Mouse (Mus musculus) midbrain, postnatal 0 days (tissue): Measurements from ENCODE around the gene Apon. TPM values are rescaled to one million over a fixed set of nuclear protein-coding genes. Genes with fewer than 3 reads are reported as not detected.

Source experiments
- ATAC-seq: fragments of 200-750 bp; cut with Nextera tagmentation; 2 replicates; pipeline ENCODE4 v1.8.0; 2017; ENCODE audit warnings: moderate number of reproducible peaks, mild to moderate bottlenecking, moderate TSS enrichment, moderate library complexity; ENCODE audit not compliant: low FRiP score
- DNase-seq: peaks from one replicate; pipeline ENCODE4 v3.0.0-alpha.2; 2015; ENCODE audit warnings: low spot score
- H3K27ac ChIP-seq: fragments of 300-500 bp; sonication (generic); 2 replicates; pipeline ENCODE4 v1.5.1; 2014; ENCODE audit warnings: low read depth, mild to moderate bottlenecking, low read length, mixed read lengths
- H3K27me3 ChIP-seq: fragments of 300-500 bp; sonication (generic); 2 replicates; pipeline ENCODE4 v1.6.1; 2014; ENCODE audit warnings: low read length, control low read depth, mixed read lengths; ENCODE audit not compliant: insufficient read depth
- H3K36me3 ChIP-seq: fragments of 300-500 bp; sonication (generic); 2 replicates; pipeline ENCODE4 v1.6.1; 2014; ENCODE audit warnings: low read length, control low read depth, mixed read lengths; ENCODE audit not compliant: insufficient read depth
- H3K4me1 ChIP-seq: fragments of 300-500 bp; sonication (generic); 2 replicates; pipeline ENCODE4 v1.6.1; 2014; ENCODE audit warnings: mild to moderate bottlenecking, control low read depth, antibody characterized with exemption, low read length, mixed read lengths; ENCODE audit not compliant: insufficient read depth
- H3K4me2 ChIP-seq: fragments of 300-500 bp; sonication (generic); 2 replicates; pipeline ENCODE4 v1.6.1; 2014; ENCODE audit warnings: low read depth, mild to moderate bottlenecking, low read length, mixed read lengths; ENCODE audit not compliant: poor library complexity, severe bottlenecking
- H3K4me3 ChIP-seq: fragments of 300-500 bp; sonication (generic); 2 replicates; pipeline ENCODE4 v1.5.1; 2014; ENCODE audit warnings: low read depth, mild to moderate bottlenecking, low read length, moderate library complexity
- H3K9ac ChIP-seq: fragments of 300-500 bp; sonication (generic); replicated peaks from 2 replicates; pipeline ENCODE4 v1.6.1; 2014; ENCODE audit warnings: mild to moderate bottlenecking, low read length, moderate library complexity, mixed read lengths; ENCODE audit not compliant: poor library complexity, severe bottlenecking
- H3K9me3 ChIP-seq: fragments of 300-500 bp; sonication (generic); 2 replicates; pipeline ENCODE4 v1.6.1; 2016; ENCODE audit warnings: low read length, control low read depth
- CTCF ChIP-seq: IDR thresholded peaks from 2 replicates; pipeline ENCODE4 v1.5.1; 2016; ENCODE audit warnings: antibody characterized with exemption, mild to moderate bottlenecking
- WGBS: fragments of 180-500 bp; shearing (Covaris S2); extraction: QIAGEN DNeasy Blood & Tissue Kit; methylation state at CpG from one replicate; pipeline ENCODE4 v1.1.7; 2014; 5-methylcytosine and 5-hydroxymethylcytosine counted together
- polyA plus RNA-seq: library from polyadenylated mRNA; unstranded; fragments of >200 nt; fragmentation: Nextera tagmentation; extraction: Ambion mirVana; gene quantifications from 2 replicates; pipeline ENCODE4 v1.2.1, GENCODE M21; 2015
- total RNA-seq: library from RNA; depleted of rRNA; stranded (reverse); fragments of >200 nt; gene quantifications from 2 replicates; pipeline ENCODE4 v1.2.3, GENCODE M21; 2014

Gene Apon
- total and polyA plus RNA-seq, 2 experiments from 2014 or later = not detected

GRCm38 (mm10) chr10:128218387-128219117 lies 35.3 kb upstream of the Apon start:
- Histone ChIP-seq H3K27me3 (no peaks in the 10 kb centered on the region), H3K27ac (no peak overlapping the region), H3K4me1 (no peaks in the 10 kb centered on the region), H3K4me2 (no peak overlapping the region), H3K4me3 (no peak overlapping the region), H3K36me3 (no peaks in the 10 kb centered on the region), H3K9ac (no peak overlapping the region), H3K9me3 (no peaks in the 10 kb centered on the region)
- no peak for TF ChIP-seq CTCF
- DNase-seq (no peak), ATAC-seq (no peak)
- WGBS = 93% methylated on average over 18 of the region's 18 CpGs

- Histone ChIP-seq H3K9ac (no peak overlapping the region), H3K27ac (no peak overlapping the region), H3K9me3 (no peaks in the 10 kb centered on the region), H3K4me1 (no peaks in the 10 kb centered on the region), H3K27me3 (no peaks in the 10 kb centered on the region), H3K4me3 (no peak overlapping the region), H3K4me2 (no peak overlapping the region), H3K36me3 (no peaks in the 10 kb centered on the region)
- DNase-seq (no peak), ATAC-seq (no peak)
- 62% methylated on average over 16 of the region's 16 CpGs for WGBS
- TF ChIP-seq CTCF = no peak
Measured at GRCm38 (mm10) chr10:128221533-128222286, 32.2 kb upstream of the Apon start.

- Histone ChIP-seq H3K27me3 (no peaks in the 10 kb centered on the region), H3K4me1 (no peaks in the 10 kb centered on the region), H3K9me3 (no peaks in the 10 kb centered on the region), H3K27ac (no peak overlapping the region), H3K4me3 (no peak overlapping the region), H3K36me3 (no peaks in the 10 kb centered on the region), H3K4me2 (no peak overlapping the region), H3K9ac (no peak overlapping the region)
- WGBS = 31% methylated on average over 5 of the region's 5 CpGs
- no peak for DNase-seq
- no peak for TF ChIP-seq CTCF
- no peak for ATAC-seq
Measured at GRCm38 (mm10) chr10:128225064-128225463, 28.8 kb upstream of the Apon start.

GRCm38 (mm10) chr10:128225538-128225937 lies 28.4 kb upstream of the Apon start, which contains the start of gene Mip:
Gene Mip, plus strand, starts transcription at chr10:128225838.
- no peak within 1 kb of the TSS for H3K27ac ChIP-seq
- no peak within 1 kb of the TSS for H3K9ac ChIP-seq
- no peaks in the 10 kb centered on the region for H3K27me3 ChIP-seq
- H3K4me2 ChIP-seq = no peak within 1 kb of the TSS
- no peak within 1 kb of the TSS for H3K4me3 ChIP-seq
- 32% methylated on average over 4 of the region's 4 CpGs for WGBS
- no peak for ATAC-seq
- H3K36me3 ChIP-seq = no peaks in the 10 kb centered on the region
- DNase-seq = no peak
- TF ChIP-seq CTCF = no peak
- H3K9me3 ChIP-seq = no peaks in the 10 kb centered on the region
- no peaks in the 10 kb centered on the region for H3K4me1 ChIP-seq

DNA sequence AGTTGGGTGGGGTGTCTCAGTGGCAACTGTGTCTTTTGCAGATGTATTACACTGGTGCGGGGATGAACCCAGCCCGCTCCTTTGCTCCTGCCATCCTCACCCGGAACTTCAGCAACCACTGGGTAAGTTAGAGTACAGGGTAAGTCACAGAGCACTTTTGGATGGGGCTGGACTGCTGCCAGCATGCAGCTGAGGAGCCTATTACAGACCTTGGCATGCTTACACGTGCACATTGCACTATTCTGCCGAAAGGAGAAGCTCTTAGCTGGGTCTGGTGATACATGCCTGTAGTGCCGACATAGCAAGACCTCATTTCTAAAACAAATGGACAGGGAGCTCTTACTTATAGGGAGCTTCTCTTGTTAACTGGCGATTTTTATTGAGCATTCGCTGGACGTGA lies 26.3 kb upstream of the Apon start:
- no peak for TF ChIP-seq CTCF
- no peaks in the 10 kb centered on the region for H3K27me3 ChIP-seq
- 78% methylated on average over 9 of the region's 9 CpGs for WGBS
- H3K4me3 ChIP-seq = no peak overlapping the region
- H3K9me3 ChIP-seq = no peaks in the 10 kb centered on the region
- no peaks in the 10 kb centered on the region for H3K36me3 ChIP-seq
- no peak for ATAC-seq
- no peak overlapping the region for H3K27ac ChIP-seq
- H3K4me2 ChIP-seq = no peak overlapping the region
- H3K4me1 ChIP-seq = no peaks in the 10 kb centered on the region
- H3K9ac ChIP-seq = no peak overlapping the region
- no peak for DNase-seq

DNA sequence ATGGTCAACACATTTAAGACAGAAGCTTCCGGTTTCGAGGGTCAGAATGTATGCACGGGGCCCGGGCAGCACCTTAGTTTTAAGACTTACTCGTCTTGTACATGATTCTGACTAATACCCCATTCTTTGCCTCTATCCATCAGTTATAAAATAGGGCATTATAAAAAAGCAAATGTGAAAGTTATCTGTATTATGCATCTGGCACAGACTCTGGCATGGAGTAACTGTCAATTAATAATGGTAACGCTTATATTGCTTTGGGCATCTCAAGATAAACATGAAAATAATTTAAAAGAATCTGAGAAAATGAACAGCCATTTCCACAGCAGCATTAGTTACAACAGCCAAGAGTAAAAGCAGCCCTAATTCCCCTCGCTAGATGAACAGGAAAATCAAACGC lies 25.9 kb upstream of the Apon start:
- Histone ChIP-seq H3K27ac (no peak overlapping the region), H3K4me3 (no peak overlapping the region), H3K36me3 (no peaks in the 10 kb centered on the region), H3K9me3 (no peaks in the 10 kb centered on the region), H3K9ac (no peak overlapping the region), H3K27me3 (no peaks in the 10 kb centered on the region), H3K4me1 (no peaks in the 10 kb centered on the region), H3K4me2 (no peak overlapping the region)
- ATAC-seq (no peak), DNase-seq (no peak)
- no peak for TF ChIP-seq CTCF
- 94% methylated on average over 8 of the region's 8 CpGs for WGBS
